Comparison of ENCODE assay signal across 9 mouse cellular contexts in genomic region chr10:80506222-80506621, GRCm38 (mm10). TPM values are rescaled to one million over a fixed set of nuclear protein-coding genes. Genes with fewer than 3 reads are reported as not detected.
DNase-seq lines count a peak whose midpoint lies in the region; ATAC-seq and TF ChIP-seq lines count a peak whose summit lies in the region.
"Had no signal": no experiment of that assay in that cellular context is flagged by ENCODE, and none has a peak within 500 bp of the region (broad histone marks: within the 10 kb centered on the region; RNA-seq: fewer than 3 reads in every experiment).

No protein-coding gene starts in this region.

- no peaks in the 10 kb centered on the region for H3K79me2 ChIP-seq in CH12.LX (replicated peaks; ENCODE audit: control insufficient read depth, extremely low read depth, insufficient read depth, poor library complexity, severe bottlenecking)

- no peak overlapping the region for H3K4me3 ChIP-seq in hindbrain, embryonic 10.5 days
- no peak overlapping the region for H3K4me3 ChIP-seq in hindbrain, embryonic 13.5 days
- H3K4me3 ChIP-seq in CH12.LX (replicated peaks in 1 of 3; ENCODE audit: low read depth in 2 of 3, low read length in 2 of 3, poor library complexity in 1 of 3) = no peak overlapping the region
- H3K4me3 ChIP-seq in forebrain, embryonic 14.5 days (ENCODE audit: low read depth, low read length) = no peak overlapping the region
- H3K4me3 ChIP-seq: lung, embryonic 15.5 days had no signal

- H3K36me3 ChIP-seq in hindbrain, embryonic 10.5 days = no peaks in the 10 kb centered on the region
- H3K36me3 ChIP-seq in hindbrain, embryonic 13.5 days = no peaks in the 10 kb centered on the region
- H3K36me3 ChIP-seq in CH12.LX (replicated peaks in 1 of 2; ENCODE audit: control insufficient read depth in 1 of 2, insufficient read depth in 1 of 2, low read length in 1 of 2) = no peaks in the 10 kb centered on the region
- H3K36me3 ChIP-seq in forebrain, embryonic 14.5 days (ENCODE audit: control insufficient read depth, insufficient read depth, low read length) = no peaks in the 10 kb centered on the region
- H3K36me3 ChIP-seq: lung, embryonic 15.5 days had no signal

- ATAC-seq in hindbrain, embryonic 13.5 days (ENCODE audit: low FRiP score) = no peak
- no peak for ATAC-seq in forebrain, embryonic 14.5 days

- H3K9me3 ChIP-seq in hindbrain, embryonic 10.5 days = no peaks in the 10 kb centered on the region
- no peaks in the 10 kb centered on the region for H3K9me3 ChIP-seq in hindbrain, embryonic 13.5 days
- H3K9me3 ChIP-seq in CH12.LX (replicated peaks; ENCODE audit: low read length) = no peaks in the 10 kb centered on the region
- no peaks in the 10 kb centered on the region for H3K9me3 ChIP-seq in forebrain, embryonic 14.5 days (replicated peaks; ENCODE audit: control insufficient read depth, low read length)
- H3K9me3 ChIP-seq: lung, embryonic 15.5 days had no signal

- TF ChIP-seq POLR2A in CH12.LX (IDR thresholded peaks at IDR 0.05; ENCODE audit: low read depth, low read length) = no peak

- peaks cover 93% of the 10 kb centered on the region for H3K27me3 ChIP-seq in hindbrain, embryonic 10.5 days (ENCODE audit: insufficient read depth, poor library complexity, severe bottlenecking)
- peaks cover 83% of the 10 kb centered on the region for H3K27me3 ChIP-seq in hindbrain, embryonic 13.5 days
- peaks cover 73% of the 10 kb centered on the region for H3K27me3 ChIP-seq in CH12.LX (replicated peaks)
- H3K27me3 ChIP-seq in forebrain, embryonic 14.5 days (replicated peaks; ENCODE audit: control insufficient read depth, insufficient read depth, low read length) = peaks cover 42% of the 10 kb centered on the region

- 1% methylated on average over 11 of the region's 11 CpGs for WGBS in hindbrain, embryonic 10.5 days
- WGBS in hindbrain, embryonic 13.5 days = 3% methylated on average over 11 of the region's 11 CpGs
- under 1% methylated on average over 11 of the region's 11 CpGs for WGBS in forebrain, embryonic 14.5 days

- peak; percentile 68 for TF ChIP-seq RAD21 in CH12.LX (IDR thresholded peaks at IDR 0.05; ENCODE audit: low read depth, low read length)

- no peak overlapping the region for H3K27ac ChIP-seq in hindbrain, embryonic 10.5 days
- no peak overlapping the region for H3K27ac ChIP-seq in hindbrain, embryonic 13.5 days
- no peak overlapping the region for H3K27ac ChIP-seq in CH12.LX (ENCODE audit: insufficient read depth, low read depth)
- H3K27ac ChIP-seq in forebrain, embryonic 14.5 days (ENCODE audit: low read depth, low read length) = no peak overlapping the region
- H3K27ac ChIP-seq: lung, embryonic 15.5 days had no signal

- H3K9ac ChIP-seq in hindbrain, embryonic 13.5 days = no peak overlapping the region
- H3K9ac ChIP-seq in CH12.LX (ENCODE audit: insufficient read depth, low read depth) = no peak overlapping the region
- H3K9ac ChIP-seq in forebrain, embryonic 14.5 days (ENCODE audit: low read length) = no peak overlapping the region
- H3K9ac ChIP-seq: lung, embryonic 15.5 days had no signal

- dilution Hi-C loops in CH12.LX (cut with MboI; ENCODE audit: extremely low pct_ligation_motif_present, extremely low pct_unique_long_range_greater_than_20kb, low sequenced_read_pairs) = no loop called here

- no peak for TF ChIP-seq EP300 in CH12.LX (IDR thresholded peaks at IDR 0.05; ENCODE audit: low read length)

- peak; percentile 54 to 76; a peak in 3 of 4 replicates for TF ChIP-seq CTCF in CH12.LX (conservative IDR thresholded peaks at IDR 0.05 in 1 of 2, IDR thresholded peaks at IDR 0.05 in 1 of 2; ENCODE audit: low read depth in 2 of 2, low read length in 2 of 2)

- H3K4me1 ChIP-seq in hindbrain, embryonic 10.5 days (replicated peaks) = peaks cover 38% of the 10 kb centered on the region
- H3K4me1 ChIP-seq in hindbrain, embryonic 13.5 days (replicated peaks) = peaks cover 10% of the 10 kb centered on the region
- peaks cover 0 to 26% of the 10 kb centered on the region in 2 experiments; a peak in 2 of 4 replicates for H3K4me1 ChIP-seq in CH12.LX (ENCODE audit: control insufficient read depth in 1 of 2, insufficient read depth in 2 of 2)
- H3K4me1 ChIP-seq in forebrain, embryonic 14.5 days (ENCODE audit: control insufficient read depth, insufficient read depth, low read length) = peaks cover 2% of the 10 kb centered on the region; the same call in 1 of the 2 replicates

- DNase-seq in hindbrain, embryonic 10.5 days (ENCODE audit: low spot score) = peak; percentile 79
- DNase-seq in CH12.LX (ENCODE audit: extremely low read depth) = peak; percentile 76
- peak; percentile 81 for DNase-seq in c-Kit-positive CD71-negative TER-119-negative erythroid progenitor cells, embryonic 14.5 days (ENCODE audit: low read depth)
- DNase-seq in forebrain, embryonic 14.5 days (ENCODE audit: low spot score) = peak; percentile 85
- DNase-seq in layer of hippocampus, adult 18-20 months (ENCODE audit: low spot score in 2 of 2) = peak; percentile 24 to 60
- peak; percentile 59 for DNase-seq in lung, postnatal 25 days (ENCODE audit: low spot score)
- DNase-seq in spleen, postnatal 10 days (ENCODE audit: low spot score in 2 of 2) = peak; percentile 69 to 88

- in situ Hi-C loops in CH12.LX (cut with MboI; ENCODE audit: low pct_ligation_motif_present, low pct_unique_long_range_greater_than_20kb, low sequenced_read_pairs) = loop anchor here (5.0 kb wide), 2 partner anchors 59 to 134 kb away; no protein-coding TSS in a partner anchor

- H3K4me2 ChIP-seq in hindbrain, embryonic 13.5 days = no peak overlapping the region
- peak overlapping the region; percentile 85 for H3K4me2 ChIP-seq in CH12.LX (ENCODE audit: insufficient read depth, low read depth, poor library complexity, severe bottlenecking)
- H3K4me2 ChIP-seq in forebrain, embryonic 14.5 days (ENCODE audit: low read length) = no peak overlapping the region
- H3K4me2 ChIP-seq: lung, embryonic 15.5 days had no signal

TF ChIP-seq in CH12.LX, 34 proteins besides CTCF, POLR2A, EP300 and RAD21:
- TF ChIP-seq ZKSCAN1 (IDR thresholded peaks at IDR 0.05; ENCODE audit: borderline replicate concordance, low read depth, low read length) (no peak), JUND (conservative IDR thresholded peaks at IDR 0.05; ENCODE audit: low read depth, low read length) (0 out of 2 replicates have a peak, but pooled peaks have one; percentile 19), NRF1 (IDR thresholded peaks at IDR 0.05; ENCODE audit: low read depth, low read length) (peak; percentile 42; the same call in 1 of the 2 replicates), USF1 (IDR thresholded peaks at IDR 0.05; ENCODE audit: low read depth, low read length) (no peak), JUN (IDR thresholded peaks at IDR 0.05; ENCODE audit: insufficient read depth, low read depth, low read length) (no peak), POLR2AphosphoS2 (IDR thresholded peaks at IDR 0.05; ENCODE audit: low read depth, low read length) (no peak), SMC3 (IDR thresholded peaks at IDR 0.05; ENCODE audit: low read depth, low read length) (peak; percentile 86), ELF1 (IDR thresholded peaks at IDR 0.05; ENCODE audit: low read depth, low read length) (no peak), MEF2A (IDR thresholded peaks at IDR 0.05; ENCODE audit: borderline replicate concordance, low read depth, low read length) (no peak), CHD2 (IDR thresholded peaks at IDR 0.05; ENCODE audit: low read length) (no peak), UBTF (IDR thresholded peaks at IDR 0.05; ENCODE audit: low read depth, low read length) (no peak), ZC3H11A (IDR thresholded peaks at IDR 0.05; ENCODE audit: low read depth, low read length) (peak; percentile 45; the same call in 1 of the 2 replicates), MYC (IDR thresholded peaks at IDR 0.05; ENCODE audit: low read depth, low read length) (0 out of 2 replicates have a peak, but pooled peaks have one; percentile 56), TCF12 (IDR thresholded peaks at IDR 0.05; ENCODE audit: low read depth, low read length) (peak; percentile 18; the same call in 1 of the 2 replicates)

RNA-seq across cellular contexts. Expression of gene Onecut3, which starts 11.6 kb away (rescaled TPM):
- polyA plus RNA-seq in hindbrain, embryonic 10.5 days (2016; fragmentation: Nextera tagmentation; extraction: Ambion mirVana) = 1.1 and 2.0 TPM in 2 replicates
- polyA plus RNA-seq in hindbrain, embryonic 13.5 days (2015; fragmentation: Nextera tagmentation; extraction: Ambion mirVana) = 2.1 and 2.5 TPM in 2 replicates
- total RNA-seq in CH12.LX (2012; rRNA removed) (not detected in 2 replicates), CH12.LX (2014; rRNA removed) (not detected in 2 replicates)
- polyA plus RNA-seq in CH12.LX (2012; ENCODE audit: insufficient read length, low read depth) = not detected in 2 replicates
- polyA plus RNA-seq in forebrain, embryonic 14.5 days (2014; fragmentation: Nextera tagmentation; extraction: Ambion mirVana) = 0.28 and 0.34 TPM in 2 replicates
- total RNA-seq in layer of hippocampus, adult 18-20 months (2021) = under 1 TPM in 1 of 2 experiments, not detected in 1; 0.07 TPM
- polyA plus RNA-seq: lung, embryonic 15.5 days had no signal

RNA-seq across cellular contexts. Expression of gene Atp8b3, which starts 32.7 kb away (rescaled TPM):
- 0.56 and 0.90 TPM in 2 replicates for polyA plus RNA-seq in hindbrain, embryonic 10.5 days (2016; fragmentation: Nextera tagmentation; extraction: Ambion mirVana)
- 1.2 and 1.3 TPM in 2 replicates for polyA plus RNA-seq in hindbrain, embryonic 13.5 days (2015; fragmentation: Nextera tagmentation; extraction: Ambion mirVana)
- total RNA-seq in CH12.LX (2012; rRNA removed) (0.08 and 0.21 TPM in 2 replicates), CH12.LX (2014; rRNA removed) (0.14 and 0.21 TPM in 2 replicates)
- 0.11 and 0.27 TPM in 2 replicates for polyA plus RNA-seq in CH12.LX (2012; ENCODE audit: insufficient read length, low read depth)
- 0.30 and 0.33 TPM in 2 replicates for polyA plus RNA-seq in forebrain, embryonic 14.5 days (2014; fragmentation: Nextera tagmentation; extraction: Ambion mirVana)
- under 1 TPM; 0.18 to 0.22 TPM for total RNA-seq in layer of hippocampus, adult 18-20 months (2021)

RNA-seq across cellular contexts. Expression of gene Rexo1, which starts 55.1 kb away (rescaled TPM):
- polyA plus RNA-seq in hindbrain, embryonic 10.5 days (2016; fragmentation: Nextera tagmentation; extraction: Ambion mirVana) = 33.3 and 38.5 TPM in 2 replicates
- 28.8 and 31.3 TPM in 2 replicates for polyA plus RNA-seq in hindbrain, embryonic 13.5 days (2015; fragmentation: Nextera tagmentation; extraction: Ambion mirVana)
- total RNA-seq in CH12.LX (2012; rRNA removed) (16.5 and 17.7 TPM in 2 replicates), CH12.LX (2014; rRNA removed) (6.3 and 7.0 TPM in 2 replicates)
- 31.6 and 41.9 TPM in 2 replicates for polyA plus RNA-seq in CH12.LX (2012; ENCODE audit: insufficient read length, low read depth)
- 22.3 and 28.8 TPM in 2 replicates for polyA plus RNA-seq in forebrain, embryonic 14.5 days (2014; fragmentation: Nextera tagmentation; extraction: Ambion mirVana)
- total RNA-seq in layer of hippocampus, adult 18-20 months (2021) = 10 to 100 TPM; 44.8 to 48.1 TPM
